Mouse (Mus musculus) thymus, adult 2 months (tissue): ENCODE measurements around the gene Glis3. TPM values are rescaled to one million over a fixed set of nuclear protein-coding genes. Genes with fewer than 3 reads are reported as not detected.

Experiments used
- DNase-seq: peaks from one replicate; pipeline ENCODE4 v3.0.0; 2021
- H3K27ac ChIP-seq: fragments of 200-500 bp; 2 replicates; pipeline ENCODE4 v1.5.1; 2012; ENCODE audit warnings: low read length, control low read depth; ENCODE audit not compliant: control insufficient read depth, insufficient read depth
- H3K27me3 ChIP-seq: fragments of 200-500 bp; 2 replicates; pipeline ENCODE4 v1.6.1; 2012; ENCODE audit warnings: mild to moderate bottlenecking, low read length, moderate library complexity, mixed read lengths; ENCODE audit not compliant: control insufficient read depth, insufficient read depth
- H3K36me3 ChIP-seq: fragments of 200-500 bp; 2 replicates; pipeline ENCODE4 v1.6.1; 2012; ENCODE audit warnings: mild to moderate bottlenecking, low read length, moderate library complexity; ENCODE audit not compliant: control insufficient read depth, insufficient read depth
- H3K4me1 ChIP-seq: fragments of 200-500 bp; replicated peaks from 2 replicates; pipeline ENCODE4 v1.6.1; 2012; ENCODE audit warnings: low read length; ENCODE audit not compliant: control insufficient read depth, insufficient read depth
- H3K4me3 ChIP-seq: fragments of 200-500 bp; 2 replicates; pipeline ENCODE4 v1.5.1; 2012; ENCODE audit warnings: mild to moderate bottlenecking, low read length, control low read depth, moderate library complexity; ENCODE audit not compliant: control insufficient read depth, insufficient read depth
- CTCF ChIP-seq: fragments of 200-500 bp; IDR thresholded peaks from 2 replicates; pipeline ENCODE4 v1.5.1; 2012; ENCODE audit warnings: mild to moderate bottlenecking, control low read depth, low read length, moderate library complexity, borderline replicate concordance; ENCODE audit not compliant: control insufficient read depth, poor library complexity, insufficient read depth; ENCODE audit errors: extremely low read depth
- POLR2A ChIP-seq: fragments of 200-500 bp; IDR thresholded peaks from 2 replicates; pipeline ENCODE4 v1.6.1; 2012; ENCODE audit warnings: mild to moderate bottlenecking, low read length, control low read depth, moderate library complexity; ENCODE audit not compliant: control insufficient read depth, poor library complexity, insufficient read depth; ENCODE audit errors: extremely low read depth
- WGBS: fragments of 180-500 bp; shearing (Covaris S2); methylation state at CpG from one replicate; pipeline ENCODE4 v1.1.7; 2018; 5-methylcytosine and 5-hydroxymethylcytosine counted together
- polyA plus RNA-seq: library from polyadenylated mRNA; depleted of rRNA; stranded (reverse); fragments of >200 nt; gene quantifications from 2 replicates; pipeline ENCODE4 v1.2.3, GENCODE M21; 2012

Gene Glis3
- polyA plus RNA-seq, 1 experiment = 1.8 TPM

DNA sequence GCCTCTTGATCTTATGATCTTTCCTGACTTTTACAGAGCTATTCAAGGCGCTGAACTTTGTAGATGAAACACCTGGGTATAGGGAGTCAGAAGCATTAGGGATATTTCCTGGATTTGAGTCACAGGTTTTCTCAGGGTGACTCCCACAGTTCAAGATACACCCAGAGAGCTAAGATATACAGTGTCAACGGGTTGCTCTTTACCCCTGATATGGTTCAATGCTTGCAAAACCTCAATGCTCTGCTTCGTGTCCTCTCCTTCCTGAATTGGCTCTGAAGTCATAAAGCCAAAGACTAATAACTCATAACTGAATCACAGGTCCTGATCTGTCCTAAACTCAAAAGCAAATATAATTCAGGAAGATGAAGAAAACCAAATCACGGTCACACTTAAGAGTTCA, 319.0 kb downstream of the Glis3 start:
- Histone ChIP-seq H3K4me1 (no peaks in the 10 kb centered on the region), H3K27me3 (no peaks in the 10 kb centered on the region), H3K27ac (no peak overlapping the region), H3K4me3 (no peak overlapping the region), H3K36me3 (no peaks in the 10 kb centered on the region)
- TF ChIP-seq POLR2A (no peak), CTCF (no peak)
- 85% methylated on average over 4 of the region's 4 CpGs for WGBS
- DNase-seq = no peak

DNA sequence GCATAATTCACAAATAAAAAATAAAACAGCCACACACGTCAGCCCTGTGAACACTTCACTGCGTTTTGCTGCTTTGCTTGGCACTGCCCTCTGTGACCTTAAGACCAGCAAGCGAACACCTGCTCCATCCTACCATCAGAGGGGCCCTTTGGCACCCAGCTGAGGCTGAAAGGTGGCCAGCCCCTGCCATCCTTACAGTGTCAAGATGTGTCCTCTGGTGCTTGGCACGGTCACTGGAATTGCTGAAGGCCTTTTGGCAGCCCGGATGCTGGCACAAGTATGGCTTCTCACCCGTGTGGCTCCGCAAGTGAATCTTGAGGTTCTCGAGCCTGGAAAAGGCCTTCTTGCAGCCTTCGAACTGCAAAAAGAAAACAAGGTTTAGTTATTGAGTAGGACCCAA, 322.3 kb downstream of the Glis3 start:
- 95% methylated on average over 9 of the region's 9 CpGs for WGBS
- H3K4me3 ChIP-seq = no peak overlapping the region
- TF ChIP-seq POLR2A (no peak), CTCF (no peak)
- DNase-seq = no peak
- H3K4me1 ChIP-seq = no peaks in the 10 kb centered on the region
- no peaks in the 10 kb centered on the region for H3K36me3 ChIP-seq
- no peak overlapping the region for H3K27ac ChIP-seq
- H3K27me3 ChIP-seq = no peaks in the 10 kb centered on the region

DNA sequence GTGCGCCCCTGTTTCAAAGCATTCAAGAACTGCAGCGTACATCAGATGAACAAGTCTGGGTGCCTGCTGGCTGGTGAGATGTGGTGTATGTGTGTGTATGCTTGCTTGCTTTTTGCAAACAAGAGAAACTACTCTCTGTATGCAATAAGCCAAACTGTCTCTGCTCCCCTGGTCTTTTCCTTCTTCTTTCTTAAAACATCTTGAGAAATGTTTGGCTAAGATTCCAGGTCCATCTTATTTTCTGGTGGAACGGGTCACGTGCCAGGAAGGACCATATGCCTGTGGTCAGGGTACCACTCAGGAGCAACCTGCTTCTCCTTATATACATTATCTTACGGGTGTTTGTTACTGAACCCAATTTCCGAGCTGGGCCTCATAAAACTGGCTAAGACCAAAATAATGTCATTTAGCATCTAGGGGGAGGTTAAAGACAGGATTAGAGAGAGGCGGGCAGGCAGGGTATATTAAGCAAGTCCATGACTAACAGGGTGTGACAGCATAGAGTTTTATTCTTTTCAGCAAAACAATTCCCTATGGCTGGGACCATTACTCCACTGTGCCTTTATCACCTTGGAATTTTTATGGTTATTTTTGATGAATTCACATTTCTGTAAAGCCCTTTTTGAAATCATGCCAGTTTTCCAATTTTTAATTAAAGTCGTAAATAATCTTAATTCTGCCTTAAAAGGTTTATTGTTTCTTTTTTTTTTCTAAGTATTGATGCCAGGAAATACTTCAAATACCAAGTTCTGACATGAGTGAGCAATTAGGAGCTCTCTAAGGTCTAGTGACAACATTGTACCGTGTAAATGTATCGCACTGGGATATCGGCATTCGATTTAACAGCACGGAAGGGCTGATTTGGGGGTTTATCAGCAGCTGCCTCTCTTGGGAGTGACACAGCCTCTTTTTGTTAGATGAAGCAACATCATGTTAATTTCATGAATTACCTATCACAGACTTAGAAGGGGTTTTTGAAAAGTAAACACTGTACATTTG, 328.5 kb downstream of the Glis3 start:
- Histone ChIP-seq H3K4me1 (no peaks in the 10 kb centered on the region), H3K36me3 (no peaks in the 10 kb centered on the region), H3K27me3 (no peaks in the 10 kb centered on the region), H3K4me3 (no peak overlapping the region), H3K27ac (no peak overlapping the region)
- 96% methylated on average over 13 of the region's 13 CpGs for WGBS
- no peak for DNase-seq
- no peak for TF ChIP-seq POLR2A
- TF ChIP-seq CTCF = no peak

DNA sequence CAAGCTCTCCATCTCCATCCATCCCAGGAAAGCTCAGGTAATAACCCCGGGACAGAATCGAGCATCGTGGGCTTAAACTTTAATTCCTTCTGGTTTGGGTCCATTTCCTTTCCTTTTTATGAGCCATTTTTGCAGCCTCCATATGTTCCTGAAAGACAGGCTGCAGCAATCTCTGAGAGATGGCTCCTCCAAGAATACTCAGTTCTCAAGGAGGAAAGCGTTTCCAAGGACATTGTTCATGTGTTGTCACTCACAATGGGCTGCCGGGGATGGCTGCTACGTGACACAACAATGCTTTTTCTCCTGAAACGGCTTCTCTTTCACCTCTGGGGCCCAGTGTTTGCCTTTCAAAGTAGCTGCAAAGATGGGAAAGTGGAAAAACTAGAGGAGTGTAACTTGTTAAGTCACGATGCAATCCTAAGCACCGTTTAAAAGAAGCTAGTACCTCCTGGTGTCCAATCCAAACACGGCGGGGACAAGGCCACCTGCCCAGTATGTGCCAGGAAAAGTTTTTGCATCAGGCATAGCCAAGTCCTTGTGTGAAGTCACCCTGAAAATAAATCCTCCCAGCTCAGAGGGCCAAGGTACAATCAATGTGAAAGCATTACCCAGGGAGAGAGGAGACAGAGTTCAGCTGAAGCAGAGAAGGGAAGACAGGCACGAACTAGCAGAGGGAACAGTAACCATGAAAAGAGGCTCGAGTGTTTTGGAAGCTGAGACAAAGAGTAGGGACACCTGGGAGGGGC, 332.6 kb downstream of the Glis3 start:
- no peak overlapping the region for H3K4me3 ChIP-seq
- DNase-seq = no peak
- H3K27ac ChIP-seq = no peak overlapping the region
- no peaks in the 10 kb centered on the region for H3K4me1 ChIP-seq
- no peaks in the 10 kb centered on the region for H3K27me3 ChIP-seq
- 86% methylated on average over 13 of the region's 13 CpGs for WGBS
- no peaks in the 10 kb centered on the region for H3K36me3 ChIP-seq
- no peak for TF ChIP-seq POLR2A
- no peak for TF ChIP-seq CTCF

DNA sequence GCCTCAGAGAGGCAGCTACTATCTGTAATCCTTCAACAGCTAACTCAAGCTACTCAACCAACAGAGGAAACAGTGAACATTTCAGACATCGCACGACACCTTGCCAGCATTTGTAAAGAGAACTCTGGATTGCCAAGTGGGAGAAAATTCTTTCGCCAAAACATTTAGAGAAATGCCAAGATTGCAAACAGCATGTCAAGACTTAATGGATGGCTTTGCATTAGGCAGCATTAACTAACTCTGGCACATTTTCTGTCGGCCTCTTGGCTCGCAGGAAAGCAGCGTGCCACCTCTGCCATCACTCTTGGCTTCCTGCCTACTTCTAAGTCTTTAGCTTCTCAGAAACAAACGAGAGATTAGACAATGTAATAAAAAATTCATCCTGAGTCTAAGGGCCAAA, 336.2 kb downstream of the Glis3 start:
- no peak overlapping the region for H3K4me3 ChIP-seq
- WGBS = 92% methylated on average over 7 of the region's 7 CpGs

DNA sequence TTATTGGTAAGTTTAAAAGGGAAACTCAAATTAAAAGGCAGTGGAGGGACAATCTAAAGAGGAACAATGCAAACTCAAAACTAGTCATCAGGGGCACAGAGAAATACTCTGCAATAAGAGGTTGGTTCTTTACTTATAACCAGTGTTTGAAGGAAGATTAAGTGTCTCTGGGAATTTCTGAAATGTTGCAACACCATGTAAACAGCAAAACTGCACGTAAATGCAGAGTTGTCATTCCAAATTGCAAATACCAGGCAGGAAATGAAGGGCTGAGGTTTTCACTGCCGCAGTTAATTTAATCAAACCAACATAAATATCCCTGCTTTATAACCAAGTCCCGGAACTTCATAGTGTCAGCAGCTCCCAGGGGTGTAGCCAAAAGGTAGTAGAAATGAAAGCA, 342.3 kb downstream of the Glis3 start:
- TF ChIP-seq POLR2A (no peak), CTCF (no peak)
- no peak for DNase-seq
- 87% methylated on average over 3 of the region's 3 CpGs for WGBS

More for the DNA sequence above, 336.2 kb downstream of the Glis3 start:
- H3K4me1 ChIP-seq = no peaks in the 10 kb centered on the region
- H3K27me3 ChIP-seq = no peaks in the 10 kb centered on the region
- H3K27ac ChIP-seq = no peak overlapping the region
- no peaks in the 10 kb centered on the region for H3K36me3 ChIP-seq
- DNase-seq = no peak
- TF ChIP-seq CTCF = no peak
- no peak for TF ChIP-seq POLR2A

More for the DNA sequence above, 342.3 kb downstream of the Glis3 start:
- Histone ChIP-seq H3K27ac (no peak overlapping the region), H3K4me3 (no peak overlapping the region), H3K4me1 (no peaks in the 10 kb centered on the region), H3K36me3 (no peaks in the 10 kb centered on the region), H3K27me3 (no peaks in the 10 kb centered on the region)
